Mouse (Mus musculus): ENCODE data around the gene Prkn.

GRCm38 (mm10) chr17:12080656-12081495, 1240.7 kb downstream of the Prkn start:
- TF ChIP-seq GATA1 (IDR thresholded peaks at IDR 0.05; ENCODE audit: borderline replicate concordance, low read length) = no peak
- no peak for TF ChIP-seq FLI1 (IDR thresholded peaks at IDR 0.05; ENCODE audit: low read length)
